Mouse (Mus musculus) large intestine, adult 2 months (tissue): ENCODE measurements around the gene Ccdc194. TPM values are rescaled to one million over a fixed set of nuclear protein-coding genes. Genes with fewer than 3 reads are reported as not detected.
A peak's percentile ranks its signal among the peaks of the same experiment; 100 is the strongest.
"Not testable (repeated sequence)": the region's sequence is repeated elsewhere in the genome, so short reads cannot be mapped to it uniquely, and the experiment has no call there.

Source experiments
- DNase-seq: peaks from one replicate; pipeline ENCODE4 v3.0.0-alpha.2; 2012; ENCODE audit warnings: low read depth, low spot score
- WGBS: fragments of 180-500 bp; shearing (Covaris S2); methylation state at CpG from one replicate; pipeline ENCODE4 v1.1.7; 2018; 5-methylcytosine and 5-hydroxymethylcytosine counted together
- polyA plus RNA-seq: library from polyadenylated mRNA; depleted of rRNA; stranded (reverse); fragments of >200 nt; gene quantifications from 2 replicates; pipeline ENCODE4 v1.2.3, GENCODE M21; 2012

The Ccdc194 gene
- polyA plus RNA-seq, 1 experiment: 0.05 TPM

- WGBS: 22% methylated on average over 9 of the region's 10 CpGs
Observed at GRCm38 (mm10) chr8:71519037-71519825, 6.3 kb downstream of the Ccdc194 start.

DNA sequence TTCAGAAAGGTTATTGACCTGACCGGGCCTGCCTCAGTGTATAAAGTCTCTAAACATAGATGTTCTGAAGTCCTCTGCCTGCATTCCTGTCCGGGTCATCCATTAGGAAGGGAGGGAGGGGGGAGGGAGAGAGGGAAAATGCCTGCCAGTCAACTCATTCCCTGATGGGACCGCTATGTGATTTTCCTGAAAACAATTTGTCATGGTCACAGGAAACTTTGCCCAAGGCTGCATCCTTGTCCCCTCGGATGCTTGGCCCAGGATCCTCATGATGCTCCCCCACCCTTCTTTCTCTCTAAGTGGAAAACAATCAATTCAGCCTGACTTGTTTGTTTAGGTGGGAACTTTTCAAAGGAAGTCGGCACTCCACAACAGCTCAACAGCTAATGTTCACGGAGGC lies 8.7 kb downstream of the Ccdc194 start:
- no peak for DNase-seq
- 14% methylated on average over 6 of the region's 6 CpGs for WGBS

More at GRCm38 (mm10) chr8:71519037-71519825, 6.3 kb downstream of the Ccdc194 start:
- DNase-seq: not testable (repeated sequence)

DNA sequence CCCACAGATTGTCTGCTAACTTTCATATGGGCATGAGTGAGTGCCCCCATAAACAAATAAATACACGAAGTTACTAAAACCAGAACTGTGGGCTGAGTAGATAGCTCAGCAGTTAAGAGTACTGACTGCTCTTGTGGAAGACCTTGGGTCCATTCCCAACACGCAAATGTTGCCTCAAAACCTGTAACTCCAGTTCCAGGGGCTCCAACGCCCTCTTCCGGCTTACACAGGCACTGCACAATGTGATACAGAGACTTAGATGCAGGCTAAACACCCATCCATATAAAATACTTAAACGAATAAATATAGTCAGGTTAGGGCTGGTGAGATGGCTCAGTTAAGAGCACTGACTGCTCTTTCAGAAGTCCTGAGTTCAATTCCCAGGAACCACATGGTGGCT lies 10.5 kb downstream of the Ccdc194 start:
- DNase-seq: no peak
- 58% methylated on average over 5 of the region's 5 CpGs for WGBS

DNA sequence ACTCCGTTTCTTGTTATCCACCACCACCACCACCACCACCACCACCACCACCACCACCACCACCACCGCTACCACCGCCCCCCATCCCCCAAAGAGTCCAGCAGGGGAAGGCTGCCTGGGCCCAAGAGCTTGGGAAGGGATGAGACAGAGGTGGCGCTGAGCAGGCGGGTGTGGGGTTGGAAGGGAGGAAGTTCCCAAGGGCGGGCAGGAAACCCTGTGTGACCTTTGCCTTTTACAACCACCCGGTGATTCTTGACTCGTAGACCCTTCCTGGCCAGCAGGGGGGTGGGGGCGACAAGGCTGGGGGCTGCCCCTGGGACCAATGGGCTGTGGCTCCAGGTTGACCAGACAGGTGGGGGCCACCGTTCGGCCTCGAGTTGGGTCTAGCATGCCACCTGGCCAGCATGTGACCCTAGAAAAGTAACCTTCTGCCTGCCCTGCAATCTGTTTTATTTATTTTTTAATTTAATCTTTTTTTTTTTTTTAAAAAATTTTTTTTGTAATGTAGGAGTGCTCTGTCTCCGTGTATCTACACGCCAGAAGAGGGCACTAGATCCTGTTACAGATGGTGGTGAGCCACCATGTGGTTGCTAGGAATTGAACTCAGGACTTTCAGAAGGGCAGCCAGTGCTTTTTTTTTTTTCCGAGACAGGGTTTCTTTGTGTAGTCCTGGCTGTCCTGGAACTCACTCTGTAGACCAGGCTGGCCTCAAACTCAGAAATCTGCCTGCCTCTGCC lies 12.3 kb downstream of the Ccdc194 start:
- WGBS: 53% methylated on average over 15 of the region's 15 CpGs
- no peak for DNase-seq

DNA sequence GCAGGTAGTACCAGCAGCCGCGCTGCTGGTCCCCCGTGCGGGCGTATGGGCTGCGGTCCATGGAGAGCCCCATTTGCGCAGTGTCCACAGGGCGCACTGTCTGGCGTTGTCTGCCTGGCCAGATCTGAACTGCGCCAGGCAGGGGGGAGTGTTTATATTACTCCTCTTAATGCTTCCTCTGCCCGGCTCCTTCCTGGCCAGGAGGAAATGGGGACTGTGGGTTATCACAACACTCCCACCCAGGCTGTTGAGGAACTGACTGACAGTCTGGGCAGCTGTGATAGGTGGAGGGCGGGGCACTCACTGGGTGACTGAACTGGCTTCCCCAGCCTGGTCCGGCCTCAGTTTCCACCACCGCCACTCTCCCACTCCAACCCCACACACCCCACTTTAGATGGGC lies 13.9 kb downstream of the Ccdc194 start, which contains the start of gene Plvap:
Gene Plvap (minus strand): TSS at position 109 of the 400 bp plus-strand sequence.
- 35% methylated on average over 14 of the region's 14 CpGs for WGBS
- no peak for DNase-seq

DNA sequence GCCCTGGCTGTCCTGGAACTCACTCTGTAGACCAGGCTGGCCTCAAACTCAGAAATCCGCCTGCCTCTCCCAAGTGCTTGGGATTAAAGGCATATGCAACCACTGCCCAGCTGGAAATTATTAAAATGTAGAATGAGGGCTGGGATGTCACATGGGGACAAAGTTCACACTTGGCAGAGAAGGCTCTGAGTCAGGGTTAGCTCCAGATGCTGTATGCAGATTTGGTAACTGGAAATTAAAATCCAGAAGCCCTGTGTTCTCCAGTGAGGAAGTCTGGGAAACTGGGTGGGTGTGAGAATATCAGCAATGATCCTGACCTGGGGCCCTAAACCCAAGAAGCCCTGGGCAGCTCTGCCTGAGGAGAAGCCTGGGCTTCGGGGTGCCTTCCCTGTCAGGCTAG lies 16.2 kb downstream of the Ccdc194 start:
- no peak for DNase-seq
- 25% methylated on average over 2 of the region's 2 CpGs for WGBS

DNA sequence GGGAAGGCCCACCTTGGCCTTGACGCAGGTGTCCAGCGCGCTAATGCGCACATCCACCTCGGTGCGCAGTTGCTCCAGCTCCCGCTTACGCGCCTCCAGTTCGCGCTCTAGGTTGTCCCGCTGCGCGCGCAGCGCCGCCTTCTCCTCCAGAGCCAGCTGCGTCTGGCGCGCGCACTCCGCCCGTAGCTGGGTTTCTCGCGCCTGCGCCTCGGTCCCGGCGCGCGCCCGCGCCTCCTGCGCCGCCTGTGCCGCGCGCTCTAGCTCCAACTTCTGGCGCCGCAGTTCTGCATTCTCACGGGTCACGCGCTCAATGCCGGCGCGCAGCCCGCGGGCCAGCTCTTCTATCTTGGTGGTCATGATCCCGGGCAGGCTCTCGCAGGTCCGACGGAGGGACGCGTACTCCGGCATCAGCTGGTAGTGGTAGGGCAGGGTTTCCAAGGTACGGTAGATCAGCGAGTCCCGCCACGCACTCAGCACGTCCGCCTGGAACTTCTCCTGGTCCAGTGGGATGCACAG lies 17.9 kb downstream of the Ccdc194 start:
- no peak for DNase-seq
- WGBS: under 1% methylated on average over 61 of the region's 61 CpGs

DNA sequence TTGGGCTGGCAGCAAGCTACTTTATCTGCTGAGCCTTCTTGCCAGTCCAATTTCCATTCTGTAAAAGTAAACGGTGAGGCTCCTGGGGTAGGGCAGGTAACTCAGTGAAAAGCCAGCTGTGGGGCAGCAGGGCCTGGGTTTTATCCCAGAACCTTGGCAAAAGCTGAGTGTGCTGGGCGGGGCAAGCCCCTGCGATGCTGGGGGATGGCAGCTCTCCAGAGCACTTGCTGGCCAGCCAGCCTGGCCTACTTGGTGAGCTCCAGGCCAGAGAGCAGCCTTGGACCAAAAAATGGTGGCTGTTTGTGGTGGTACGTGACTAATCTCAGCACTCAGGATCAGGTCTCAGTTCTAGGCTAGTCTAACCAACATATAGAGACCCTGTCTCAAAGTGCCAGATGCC lies 19.5 kb downstream of the Ccdc194 start:
- 40% methylated on average over 4 of the region's 4 CpGs for WGBS
- no peak for DNase-seq

DNA sequence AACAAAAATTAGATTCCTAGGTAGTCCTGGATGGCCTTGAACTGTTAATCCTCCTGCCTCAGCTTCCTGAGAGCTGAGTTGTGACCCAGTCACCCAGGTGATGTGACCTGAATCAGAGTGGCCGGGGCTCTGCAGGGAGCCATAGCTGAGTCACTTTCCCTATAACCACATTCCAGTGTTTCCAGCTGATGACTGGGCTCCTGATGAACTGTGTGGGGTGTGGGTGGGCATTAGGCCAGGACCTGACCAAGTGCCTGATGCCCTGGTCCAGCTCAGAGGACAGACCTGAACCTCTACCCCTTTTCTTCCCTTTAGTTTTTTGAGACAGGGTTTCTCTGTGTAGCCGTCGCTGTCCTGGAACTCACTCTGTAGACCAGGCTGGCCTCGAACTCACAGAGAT lies 20.2 kb downstream of the Ccdc194 start:
- no peak for DNase-seq
- 90% methylated on average over 4 of the region's 4 CpGs for WGBS

GRCm38 (mm10) chr8:71504349-71504748 lies 21.2 kb downstream of the Ccdc194 start:
- no peak for DNase-seq
- WGBS: 87% methylated on average over 4 of the region's 4 CpGs

- WGBS: 41% methylated on average over 16 of the region's 16 CpGs
- no peak for DNase-seq
Observed at GRCm38 (mm10) chr8:71498816-71499690, 26.5 kb downstream of the Ccdc194 start.

GRCm38 (mm10) chr8:71497881-71498501 lies 27.5 kb downstream of the Ccdc194 start:
- no peak for DNase-seq
- WGBS: 41% methylated on average over 15 of the region's 15 CpGs

DNA sequence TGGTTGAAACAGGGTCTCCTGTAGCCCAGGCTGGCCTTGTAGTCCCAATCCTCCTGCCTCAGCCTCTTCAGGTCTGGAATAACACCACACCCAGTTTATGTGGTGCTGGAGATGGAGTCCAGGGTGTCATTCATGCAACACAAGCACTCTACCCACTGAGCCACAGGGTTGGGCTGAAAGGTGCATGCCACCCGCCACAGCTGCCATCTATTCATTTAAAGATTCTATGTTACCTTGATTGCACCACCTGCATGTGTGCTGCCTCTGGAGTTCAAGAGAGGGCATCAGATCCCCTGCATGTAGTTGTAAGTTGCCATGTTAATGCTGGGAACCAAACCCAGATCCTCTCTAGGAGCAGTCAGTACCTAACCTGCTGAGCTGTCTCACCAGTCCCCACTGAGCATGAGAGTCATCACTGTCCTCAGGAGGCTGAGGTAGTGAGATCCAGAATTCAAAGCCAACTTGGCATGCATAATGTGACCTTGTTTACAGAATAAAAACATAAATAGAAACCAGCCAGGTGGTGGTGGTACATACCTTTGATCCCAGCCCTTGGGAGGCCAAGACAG lies 28.4 kb downstream of the Ccdc194 start:
- WGBS: 92% methylated on average over 1 of the region's 1 CpGs

DNA sequence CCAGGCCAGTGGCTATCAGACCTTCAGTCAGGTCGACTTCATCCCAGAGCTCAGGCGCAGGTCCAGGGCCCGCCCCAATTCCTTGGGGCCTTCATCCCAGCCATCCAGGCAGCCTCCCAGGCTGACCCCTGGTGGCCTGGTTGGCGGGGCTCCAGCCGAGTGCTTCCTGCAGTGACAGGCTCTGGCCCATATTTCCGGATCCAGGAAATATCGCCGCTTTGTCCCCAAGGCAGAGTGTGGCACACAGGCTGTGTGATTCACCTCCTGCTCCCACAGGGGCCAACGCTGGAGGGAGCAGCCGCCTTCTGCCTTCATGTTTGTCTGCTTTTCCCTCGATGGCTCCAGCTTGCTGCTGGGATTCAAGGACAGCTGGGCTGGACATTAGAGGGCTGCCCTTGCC lies 29.0 kb downstream of the Ccdc194 start:
- no peak for DNase-seq
- 42% methylated on average over 11 of the region's 11 CpGs for WGBS

More for the DNA sequence above, 28.4 kb downstream of the Ccdc194 start:
- DNase-seq: no peak

- DNase-seq: no peak
- 84% methylated on average over 5 of the region's 5 CpGs for WGBS
Observed at GRCm38 (mm10) chr8:71495811-71496210, 29.7 kb downstream of the Ccdc194 start.

- DNase-seq: no peak
- 19% methylated on average over 16 of the region's 16 CpGs for WGBS
Observed at GRCm38 (mm10) chr8:71495039-71495438, 30.5 kb downstream of the Ccdc194 start.

DNA sequence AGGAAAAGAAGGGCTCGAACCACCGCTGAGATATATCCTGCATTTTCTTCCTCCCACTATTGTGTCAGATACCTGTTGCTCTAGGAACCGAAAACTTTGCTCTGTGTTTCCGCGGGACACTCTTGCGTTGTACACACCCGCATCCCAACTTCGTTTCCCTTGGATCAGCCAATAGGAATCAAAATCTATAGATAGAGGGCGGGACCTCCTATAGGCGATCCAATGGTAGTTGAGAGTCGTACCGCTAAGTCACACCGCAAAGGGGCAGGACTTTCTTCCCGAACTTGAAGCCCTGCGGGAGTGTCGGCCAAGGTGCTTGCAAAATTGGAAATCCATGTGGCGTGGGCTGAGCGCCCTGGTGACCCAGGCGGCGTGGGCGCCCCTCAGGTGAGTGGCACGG lies 37.1 kb downstream of the Ccdc194 start:
- WGBS: under 1% methylated on average over 22 of the region's 22 CpGs
- DNase-seq: peak; percentile 94

GRCm38 (mm10) chr8:71487691-71488445 lies 37.6 kb downstream of the Ccdc194 start, which contains the start of gene Gtpbp3:
Gene Gtpbp3 (plus strand): TSS chr8:71488103.
- under 1% methylated on average over 33 of the region's 33 CpGs for WGBS
- peak; percentile 40 for DNase-seq
